Mouse (Mus musculus) adrenal gland, postnatal 4 days (tissue): Measurements from ENCODE around the gene Foxp4. TPM values are rescaled to one million over a fixed set of nuclear protein-coding genes. Genes with fewer than 3 reads are reported as not detected.

ENCODE experiments used
- DNase-seq, 2 experiments: peaks; one replicate each; pipeline ENCODE4 v3.0.0; 2021 to 2022; ENCODE audit warnings: low spot score in 2 of 2, mixed read lengths in 2 of 2
- total RNA-seq, 2 experiments: library from RNA; stranded (reverse); gene quantifications; 2 replicates each; pipeline ENCODE4 v1.2.3; 2021

Gene Foxp4
- total RNA-seq, 2 experiments from 2014 or later, result 37.8 to 41.2 TPM

- no peak for DNase-seq
Measured at GRCm38 (mm10) chr17:47936591-47936990, 12.1 kb upstream of the Foxp4 start.

- no peak for DNase-seq
Measured at GRCm38 (mm10) chr17:47929431-47929830, 5.0 kb upstream of the Foxp4 start.

- no peak for DNase-seq
Measured at GRCm38 (mm10) chr17:47925988-47926387, 1.5 kb upstream of the Foxp4 start.

- no peak for DNase-seq
Measured at GRCm38 (mm10) chr17:47925340-47925926, 988 bp upstream of the Foxp4 start.

- peak; percentile 17 to 18 for DNase-seq
Measured at GRCm38 (mm10) chr17:47923678-47924382, 615 bp downstream of the Foxp4 start.

- DNase-seq, result no peak
Measured at GRCm38 (mm10) chr17:47923011-47923677, 1.3 kb downstream of the Foxp4 start.

GRCm38 (mm10) chr17:47922579-47922978 is 1.9 kb downstream of the Foxp4 start:
- DNase-seq, result no peak

- no peak for DNase-seq
Measured at GRCm38 (mm10) chr17:47922116-47922515, 2.3 kb downstream of the Foxp4 start.

GRCm38 (mm10) chr17:47921136-47921665 is 3.2 kb downstream of the Foxp4 start:
- no peak for DNase-seq

- DNase-seq, result no peak
Measured at GRCm38 (mm10) chr17:47919826-47920225, 4.6 kb downstream of the Foxp4 start.

- no peak for DNase-seq
Measured at GRCm38 (mm10) chr17:47917907-47918306, 6.5 kb downstream of the Foxp4 start.

GRCm38 (mm10) chr17:47917212-47917611 is 7.2 kb downstream of the Foxp4 start:
- DNase-seq, result no peak

- DNase-seq, result no peak
Measured at GRCm38 (mm10) chr17:47914676-47915219, 9.7 kb downstream of the Foxp4 start.

GRCm38 (mm10) chr17:47909091-47910001 is 15.1 kb downstream of the Foxp4 start:
- peak in 1 of 2 experiments; percentile 31 for DNase-seq

GRCm38 (mm10) chr17:47908079-47908478 is 16.4 kb downstream of the Foxp4 start:
- no peak for DNase-seq

GRCm38 (mm10) chr17:47907366-47907920 is 17.0 kb downstream of the Foxp4 start:
- DNase-seq, result no peak

GRCm38 (mm10) chr17:47903846-47904680 is 20.4 kb downstream of the Foxp4 start:
- no peak for DNase-seq

GRCm38 (mm10) chr17:47901782-47902181 is 22.7 kb downstream of the Foxp4 start:
- no peak for DNase-seq

- no peak for DNase-seq
Measured at GRCm38 (mm10) chr17:47900716-47901115, 23.7 kb downstream of the Foxp4 start.
